Mouse (Mus musculus) heart, postnatal 10 days (tissue): ENCODE data around the gene Srm. TPM values are rescaled to one million over a fixed set of nuclear protein-coding genes. Genes with fewer than 3 reads are reported as not detected.

ENCODE experiments used
- DNase-seq, 2 experiments: peaks; one replicate each; pipeline ENCODE4 v3.0.0; 2021
- intact Hi-C: fragments of 180-260 bp; cut with DNase I; formaldehyde crosslinking; loops from one replicate; pipeline ENCODE4 v1.15.1; 2025
- total RNA-seq, 2 experiments: library from RNA; stranded (reverse); gene quantifications; 2 replicates each; pipeline ENCODE4 v1.2.3; 2021

Gene Srm
- total RNA-seq, 2 experiments from 2014 or later, result 25.4 to 26.8 TPM

DNA sequence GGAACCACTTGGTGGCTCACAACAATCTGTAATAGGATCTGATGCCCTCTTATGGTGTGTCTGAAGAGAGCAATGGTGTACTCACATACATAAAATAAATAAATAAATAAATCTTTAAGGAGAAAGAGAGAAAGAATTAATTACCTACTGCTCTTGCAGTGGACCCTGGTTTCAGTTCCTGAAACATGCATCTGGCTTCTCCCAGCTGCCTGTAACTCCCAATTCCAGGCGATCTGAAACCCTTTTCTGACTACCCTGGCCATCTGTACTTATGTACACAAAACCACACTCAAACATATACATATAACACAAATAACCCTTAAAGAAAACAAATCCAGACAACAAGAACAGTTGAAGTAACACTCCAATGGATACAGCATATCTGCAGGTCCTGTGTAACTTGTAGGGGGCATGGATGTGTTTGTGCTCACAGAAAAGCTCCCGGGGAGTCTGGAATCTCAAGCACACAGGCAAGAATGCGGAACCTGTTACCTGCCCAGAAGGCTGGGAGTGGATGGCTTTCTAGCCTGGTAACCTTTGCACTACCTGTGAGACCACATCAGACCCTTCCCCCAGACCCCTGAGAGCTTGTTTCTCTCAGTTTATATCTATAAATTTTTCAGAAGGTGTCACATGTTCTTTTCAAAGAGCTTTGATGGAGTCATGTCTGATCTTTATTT, 40.9 kb downstream of the Srm start:
- no peak for DNase-seq
- intact Hi-C loops, result no loop called here

- intact Hi-C loops, result no loop called here
- no peak for DNase-seq
Observed at GRCm38 (mm10) chr4:148633395-148634061, 42.2 kb downstream of the Srm start.

DNA sequence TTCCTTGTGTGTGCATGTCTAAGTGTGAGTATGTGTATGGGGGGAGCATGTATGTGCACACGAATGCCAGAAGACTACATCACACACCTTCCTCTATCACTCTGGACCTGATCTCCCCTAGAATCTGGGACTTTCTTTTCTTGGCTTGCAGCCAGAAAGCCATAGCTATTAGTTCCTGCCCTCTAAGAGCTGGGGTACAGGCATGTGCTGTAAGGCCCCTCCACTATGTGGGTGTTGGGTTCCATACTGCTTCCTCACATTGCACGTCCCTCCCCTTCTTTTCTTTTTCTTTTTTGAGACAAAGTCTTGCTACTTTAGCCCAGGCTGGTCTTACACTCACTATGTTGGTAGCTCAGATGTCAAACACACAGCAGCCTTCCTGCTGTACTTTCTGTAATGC, 44.0 kb downstream of the Srm start:
- DNase-seq, result no peak

DNA sequence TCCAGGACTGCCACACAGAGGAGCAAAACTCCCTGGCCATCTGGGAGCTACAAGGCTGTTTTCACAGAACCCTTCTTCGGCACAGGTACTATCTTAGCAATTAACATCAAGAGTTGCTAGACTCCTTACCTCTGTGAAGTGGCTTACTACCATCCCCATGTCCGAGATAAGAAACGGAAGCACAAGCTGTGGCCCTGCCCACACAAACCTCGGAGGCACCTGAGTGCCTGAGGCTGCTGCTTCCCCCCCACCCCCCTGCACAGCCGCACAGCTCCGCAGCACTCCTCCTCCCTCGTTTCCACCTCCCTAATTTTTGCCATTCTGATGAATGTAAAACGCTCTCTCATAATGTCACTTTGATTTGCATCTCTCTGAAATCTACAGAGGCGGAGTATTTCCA, 47.0 kb downstream of the Srm start:
- no peak for DNase-seq
- intact Hi-C loops, result no loop called here

More for the DNA sequence above, 44.0 kb downstream of the Srm start:
- intact Hi-C loops, result no loop called here

- DNase-seq, result no peak
- intact Hi-C loops, result no loop called here
Observed at GRCm38 (mm10) chr4:148639455-148639854, 48.2 kb downstream of the Srm start.

- DNase-seq, result no peak
- intact Hi-C loops, result no loop called here
Observed at GRCm38 (mm10) chr4:148641121-148641520, 49.8 kb downstream of the Srm start.

- DNase-seq, result no peak
- intact Hi-C loops, result no loop called here
Observed at GRCm38 (mm10) chr4:148643291-148644156, 52.2 kb downstream of the Srm start, which contains the start of gene Gm572. TSS of gene Gm572 (plus strand) at chr4:148643317.

DNA sequence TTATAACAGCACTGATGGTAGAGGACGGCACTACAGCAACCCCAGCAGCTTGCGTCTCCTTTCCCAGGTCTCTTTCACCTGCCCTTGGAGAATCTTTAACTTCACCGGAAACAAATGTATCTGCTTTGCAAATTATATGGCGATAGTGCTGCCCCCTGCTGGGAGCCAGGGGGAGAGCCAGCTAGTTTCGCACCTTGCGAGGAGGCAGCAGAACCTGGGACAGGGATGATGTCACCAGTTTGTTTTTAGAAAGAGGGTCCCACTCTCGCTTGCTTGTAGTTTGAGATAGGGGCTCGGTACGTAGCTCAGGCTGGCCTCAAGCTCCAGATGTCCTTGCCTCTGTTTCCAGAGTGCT, 52.8 kb downstream of the Srm start:
- DNase-seq, result peak; percentile 62 to 77
- intact Hi-C loops, result no loop called here

Other genes with a start within 250 kb of the Srm start
- 10 to 100 TPM; 22.7 TPM for gene Ubiad1, start 146.7 kb upstream of the Srm start, total RNA-seq
- 10 to 100 TPM; 57.5 to 59.4 TPM for gene Mtor, start 142.9 kb upstream of the Srm start, total RNA-seq
- 1 to 10 TPM; 3.3 to 4.8 TPM for gene Angptl7, start 91.0 kb upstream of the Srm start, total RNA-seq
- gene Exosc10, start 33.1 kb upstream of the Srm start, total RNA-seq, result 10 to 100 TPM; 55.4 to 56.0 TPM
- gene Masp2, start 11.1 kb downstream of the Srm start, total RNA-seq, result under 1 TPM; 0.29 to 0.30 TPM
- gene Tardbp, start 35.5 kb downstream of the Srm start, total RNA-seq, result 100 to 1,000 TPM; 148 to 181 TPM
- gene Gm572, start 51.8 kb downstream of the Srm start, total RNA-seq, result 1 to 10 TPM; 4.5 to 5.0 TPM
- 10 to 100 TPM; 64.7 to 67.2 TPM for gene Casz1, start 212.9 kb downstream of the Srm start, total RNA-seq